Mouse (Mus musculus) embryonic facial prominence, embryonic 11.5 days (tissue): Measurements from ENCODE around the gene Med21. TPM values are rescaled to one million over a fixed set of nuclear protein-coding genes. Genes with fewer than 3 reads are reported as not detected.

Experiments
- ATAC-seq: fragments of 200-750 bp; cut with Nextera tagmentation; replicated peaks from 2 replicates; pipeline ENCODE4 v1.8.0; 2017; ENCODE audit warnings: low read depth; ENCODE audit not compliant: insufficient number of reproducible peaks, low FRiP score, low TSS enrichment
- DNase-seq: peaks from one replicate; pipeline ENCODE4 v3.0.0-alpha.2; 2015; ENCODE audit warnings: low spot score
- H3K27ac ChIP-seq: fragments of 300-500 bp; sonication (generic); replicated peaks from 2 replicates; pipeline ENCODE4 v1.5.1; 2014; ENCODE audit warnings: mild to moderate bottlenecking, low read depth, low read length, control low read depth
- H3K27me3 ChIP-seq: fragments of 300-500 bp; sonication (generic); 2 replicates; pipeline ENCODE4 v1.6.1; 2014; ENCODE audit warnings: mild to moderate bottlenecking, low read length, moderate library complexity, mixed read lengths; ENCODE audit not compliant: control insufficient read depth, insufficient read depth
- H3K36me3 ChIP-seq: fragments of 300-500 bp; sonication (generic); replicated peaks from 2 replicates; pipeline ENCODE4 v1.6.1; 2014; ENCODE audit warnings: low read depth, mild to moderate bottlenecking, low read length, moderate library complexity, mixed read lengths; ENCODE audit not compliant: control insufficient read depth, insufficient read depth
- H3K4me1 ChIP-seq: fragments of 300-500 bp; sonication (generic); 2 replicates; pipeline ENCODE4 v1.6.1; 2014; ENCODE audit warnings: low read length, mixed read lengths; ENCODE audit not compliant: control insufficient read depth, insufficient read depth
- H3K4me2 ChIP-seq: fragments of 300-500 bp; sonication (generic); 2 replicates; pipeline ENCODE4 v1.6.1; 2014; ENCODE audit warnings: low read depth, mild to moderate bottlenecking, control low read depth, low read length, moderate library complexity
- H3K4me3 ChIP-seq: fragments of 300-500 bp; sonication (generic); 2 replicates; pipeline ENCODE4 v1.5.1; 2014; ENCODE audit warnings: low read depth, low read length, control low read depth
- H3K9ac ChIP-seq: fragments of 300-500 bp; sonication (generic); replicated peaks from 2 replicates; pipeline ENCODE4 v1.6.1; 2014; ENCODE audit warnings: mild to moderate bottlenecking, control low read depth, low read length
- H3K9me3 ChIP-seq: fragments of 300-500 bp; sonication (generic); replicated peaks from 2 replicates; pipeline ENCODE4 v1.6.1; 2016; ENCODE audit warnings: mild to moderate bottlenecking, low read length, inconsistent platforms, mixed read lengths; ENCODE audit not compliant: control insufficient read depth
- WGBS: fragments of 180-500 bp; shearing (Covaris S2); extraction: QIAGEN DNeasy Blood & Tissue Kit; methylation state at CpG from one replicate; pipeline ENCODE4 v1.1.7; 2014; 5-methylcytosine and 5-hydroxymethylcytosine counted together
- polyA plus RNA-seq: library from polyadenylated mRNA; unstranded; fragments of >200 nt; fragmentation: Nextera tagmentation; extraction: Ambion mirVana; gene quantifications from 2 replicates; pipeline ENCODE4 v1.2.1, GENCODE M21; 2014

The Med21 gene
- polyA plus RNA-seq, 1 experiment from 2014 or later = 126 TPM

GRCm38 (mm10) chr6:146674881-146675536 is 32.7 kb downstream of the Med21 start:
- 84% methylated on average over 4 of the region's 4 CpGs for WGBS
- Histone ChIP-seq H3K4me2 (no peak overlapping the region), H3K27ac (no peak overlapping the region), H3K9me3 (no peaks in the 10 kb centered on the region), H3K36me3 (no peaks in the 10 kb centered on the region), H3K27me3 (no peaks in the 10 kb centered on the region), H3K4me1 (no peaks in the 10 kb centered on the region), H3K9ac (no peak overlapping the region), H3K4me3 (no peak overlapping the region)
- ATAC-seq = no peak
- no peak for DNase-seq

DNA sequence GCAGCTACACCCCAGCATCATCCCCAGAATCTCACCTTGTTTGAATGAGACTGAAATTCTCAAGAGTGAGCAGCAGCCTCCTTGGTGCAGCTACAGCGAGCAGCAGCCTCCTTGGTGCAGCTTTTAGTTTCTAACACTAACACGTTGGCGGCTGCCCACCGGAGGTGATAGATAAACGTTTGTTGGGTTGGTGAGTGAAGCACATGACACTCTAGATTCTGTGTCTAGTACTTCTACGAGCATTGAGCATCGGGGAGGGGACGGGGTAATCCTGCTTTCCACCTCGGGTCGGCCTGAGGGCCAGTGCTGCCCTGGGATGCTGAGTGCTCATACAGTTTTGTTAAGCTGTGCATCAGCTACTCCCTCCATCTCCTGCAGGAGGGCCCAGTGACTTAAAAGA is 34.6 kb downstream of the Med21 start:
- no peaks in the 10 kb centered on the region for H3K9me3 ChIP-seq
- H3K36me3 ChIP-seq = no peaks in the 10 kb centered on the region
- H3K27me3 ChIP-seq = no peaks in the 10 kb centered on the region
- H3K4me3 ChIP-seq = no peak overlapping the region
- 80% methylated on average over 10 of the region's 10 CpGs for WGBS
- ATAC-seq = no peak
- no peaks in the 10 kb centered on the region for H3K4me1 ChIP-seq
- no peak overlapping the region for H3K27ac ChIP-seq
- H3K9ac ChIP-seq = no peak overlapping the region
- no peak for DNase-seq
- H3K4me2 ChIP-seq = no peak overlapping the region

DNA sequence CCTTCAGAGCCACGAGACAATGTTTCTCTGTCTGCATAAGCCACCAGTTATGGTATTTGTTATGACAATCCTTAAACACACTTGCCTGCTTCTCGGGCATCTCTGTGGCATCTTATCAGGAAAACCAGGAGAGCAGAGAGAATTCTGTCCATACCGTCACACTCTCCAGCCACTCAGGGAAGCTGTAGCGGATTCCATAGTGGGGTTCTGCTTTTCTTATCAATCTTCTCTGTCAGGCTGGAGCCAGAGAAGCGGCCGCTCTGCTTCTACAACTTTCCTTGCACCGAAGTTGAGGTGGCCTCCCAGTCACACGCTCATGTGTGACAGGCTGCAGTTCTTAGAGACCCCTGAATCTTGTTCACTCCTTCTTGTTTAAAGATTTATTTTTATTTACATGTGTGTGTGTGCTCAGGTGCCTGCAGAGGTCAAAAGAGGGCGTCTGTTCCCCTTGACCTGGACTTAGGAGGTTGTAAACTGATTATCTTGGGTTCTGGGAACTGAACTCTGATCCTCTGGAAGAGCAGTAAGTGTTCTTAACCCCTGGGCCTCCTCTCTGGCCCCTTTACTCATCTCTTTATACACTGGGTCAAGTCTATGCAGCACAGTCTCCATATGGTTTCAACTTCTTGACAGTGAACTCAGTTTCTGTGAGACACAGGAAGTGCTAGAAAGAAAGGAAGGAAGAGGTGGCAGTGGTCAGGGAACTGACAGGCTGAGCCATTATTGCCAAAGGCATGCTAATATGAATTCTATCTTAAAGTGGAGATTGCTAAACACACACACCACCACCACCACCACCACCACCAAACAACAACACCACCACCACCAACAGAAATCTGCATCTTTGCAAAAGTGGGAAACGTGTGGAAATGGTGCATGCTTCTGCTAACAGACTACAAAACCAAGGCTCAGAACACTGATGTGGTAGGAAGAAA is 36.1 kb downstream of the Med21 start:
- H3K27me3 ChIP-seq = no peaks in the 10 kb centered on the region
- H3K4me3 ChIP-seq = no peak overlapping the region
- H3K27ac ChIP-seq = no peak overlapping the region
- H3K4me1 ChIP-seq = no peaks in the 10 kb centered on the region
- H3K4me2 ChIP-seq = no peak overlapping the region
- no peak for DNase-seq
- no peaks in the 10 kb centered on the region for H3K9me3 ChIP-seq
- 82% methylated on average over 10 of the region's 10 CpGs for WGBS
- no peaks in the 10 kb centered on the region for H3K36me3 ChIP-seq
- H3K9ac ChIP-seq = no peak overlapping the region
- ATAC-seq = no peak

- H3K4me3 ChIP-seq = no peak overlapping the region
- H3K27ac ChIP-seq = no peak overlapping the region
- WGBS = 88% methylated on average over 4 of the region's 4 CpGs
- H3K9ac ChIP-seq = no peak overlapping the region
- H3K27me3 ChIP-seq = no peaks in the 10 kb centered on the region
- H3K4me1 ChIP-seq = no peaks in the 10 kb centered on the region
- no peak overlapping the region for H3K4me2 ChIP-seq
- H3K36me3 ChIP-seq = no peaks in the 10 kb centered on the region
- ATAC-seq (no peak), DNase-seq (no peak)
- H3K9me3 ChIP-seq = no peaks in the 10 kb centered on the region
Observed at GRCm38 (mm10) chr6:146683881-146684280, 41.5 kb downstream of the Med21 start.

DNA sequence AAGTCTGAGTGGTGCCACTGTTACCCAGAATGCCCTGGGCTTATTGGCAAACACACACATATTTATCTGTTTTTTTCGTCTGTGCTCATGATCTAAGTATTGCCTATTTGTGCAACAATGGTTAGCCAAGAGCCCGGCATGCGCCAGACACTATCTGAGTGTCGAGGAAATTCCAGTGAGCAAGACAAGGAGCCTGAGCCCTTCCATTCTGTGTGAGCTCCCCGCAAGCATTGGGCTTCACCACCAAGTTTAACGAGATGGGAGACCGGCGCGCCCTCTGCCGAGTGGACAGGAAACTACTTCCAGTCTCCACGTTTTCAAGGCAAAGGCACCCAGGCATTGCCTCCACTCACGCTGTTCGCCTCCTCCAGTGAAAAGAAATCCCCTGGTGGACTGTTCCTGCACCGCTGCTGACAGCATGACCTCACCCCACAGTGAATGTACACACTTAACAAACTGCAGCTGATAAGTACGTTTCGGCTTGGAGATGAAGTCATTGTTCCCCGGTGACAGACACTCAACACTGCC is 43.5 kb downstream of the Med21 start:
- no peaks in the 10 kb centered on the region for H3K4me1 ChIP-seq
- 80% methylated on average over 17 of the region's 17 CpGs for whole genome bisulfite sequencing
- no peaks in the 10 kb centered on the region for H3K36me3 ChIP-seq
- no peak overlapping the region for H3K9ac ChIP-seq
- no peak overlapping the region for H3K27ac ChIP-seq
- no peak overlapping the region for H3K4me2 ChIP-seq
- no peak overlapping the region for H3K4me3 ChIP-seq
- H3K9me3 ChIP-seq = no peaks in the 10 kb centered on the region
- ATAC-seq (no peak), DNase-seq (no peak)
- no peaks in the 10 kb centered on the region for H3K27me3 ChIP-seq

DNA sequence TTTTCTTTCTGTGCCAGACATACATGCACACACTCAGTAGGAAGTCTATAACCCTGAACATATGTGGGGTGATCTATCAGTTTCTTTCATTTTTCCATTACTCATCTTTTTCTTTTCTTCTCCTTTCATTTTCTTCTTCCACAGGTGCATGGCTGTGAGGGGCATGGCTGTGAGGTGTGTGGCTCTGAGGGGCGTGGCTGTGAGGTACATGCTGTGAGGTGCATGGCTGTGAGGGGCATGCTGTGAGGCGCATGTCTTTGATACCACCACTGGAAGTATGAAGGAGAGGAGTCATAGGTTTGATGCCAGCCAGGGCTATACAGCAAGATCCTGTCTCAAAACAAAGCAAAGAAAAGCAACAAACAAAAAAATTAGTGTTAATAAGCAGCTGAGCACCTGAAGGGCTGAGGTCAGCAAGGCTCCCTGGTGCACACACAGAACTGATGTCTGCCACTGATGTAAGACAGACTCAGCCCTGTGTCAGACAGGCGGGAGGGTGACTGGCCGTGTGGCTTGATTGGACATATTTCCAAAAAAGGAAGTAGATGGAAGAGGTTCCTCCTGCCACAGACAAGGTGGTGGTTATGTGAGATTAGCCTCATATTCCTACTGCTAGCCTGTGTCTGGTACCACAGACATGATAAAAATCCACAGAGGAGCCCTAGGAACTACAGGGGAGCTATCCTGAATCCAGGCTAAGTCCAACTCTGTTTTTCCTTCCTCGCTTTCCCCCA is 44.3 kb downstream of the Med21 start:
- Histone ChIP-seq H3K9ac (no peak overlapping the region), H3K4me1 (no peaks in the 10 kb centered on the region), H3K27me3 (no peaks in the 10 kb centered on the region), H3K9me3 (no peaks in the 10 kb centered on the region), H3K4me2 (no peak overlapping the region), H3K27ac (no peak overlapping the region), H3K4me3 (no peak overlapping the region), H3K36me3 (no peaks in the 10 kb centered on the region)
- DNase-seq = no peak
- ATAC-seq = no peak
- 74% methylated on average over 5 of the region's 5 CpGs for WGBS

- DNase-seq = no peak
- H3K36me3 ChIP-seq = no peaks in the 10 kb centered on the region
- H3K4me2 ChIP-seq = no peak overlapping the region
- H3K4me3 ChIP-seq = no peak overlapping the region
- H3K27ac ChIP-seq = no peak overlapping the region
- 82% methylated on average over 7 of the region's 7 CpGs for WGBS
- ATAC-seq = no peak
- H3K9me3 ChIP-seq = no peaks in the 10 kb centered on the region
- no peak overlapping the region for H3K9ac ChIP-seq
- no peaks in the 10 kb centered on the region for H3K27me3 ChIP-seq
- no peaks in the 10 kb centered on the region for H3K4me1 ChIP-seq
Observed at GRCm38 (mm10) chr6:146688010-146688409, 45.7 kb downstream of the Med21 start.
